Mouse (Mus musculus) heart, postnatal 14 days (tissue): ENCODE results near the gene Nectin2. TPM values are rescaled to one million over a fixed set of nuclear protein-coding genes. Genes with fewer than 3 reads are reported as not detected.
"Not testable (repeated sequence)": the region's sequence is repeated elsewhere in the genome, so short reads cannot be mapped to it uniquely, and the experiment has no call there.

Source experiments
- DNase-seq, 2 experiments: peaks; one replicate each; pipeline ENCODE4 v3.0.0; 2021 to 2022
- intact Hi-C: fragments of 180-260 bp; cut with DNase I; formaldehyde crosslinking; loops from one replicate; pipeline ENCODE4 v1.15.1; 2025
- total RNA-seq, 2 experiments: library from RNA; stranded (reverse); gene quantifications; 2 replicates each; pipeline ENCODE4 v1.2.3; 2021

The Nectin2 gene
- total RNA-seq, 2 experiments from 2014 or later: 37.2 to 39.7 TPM

- DNase-seq: no peak
- intact Hi-C loops: no loop called here
Observed at GRCm38 (mm10) chr7:19695881-19696280, 54.4 kb downstream of the Nectin2 start.

DNA sequence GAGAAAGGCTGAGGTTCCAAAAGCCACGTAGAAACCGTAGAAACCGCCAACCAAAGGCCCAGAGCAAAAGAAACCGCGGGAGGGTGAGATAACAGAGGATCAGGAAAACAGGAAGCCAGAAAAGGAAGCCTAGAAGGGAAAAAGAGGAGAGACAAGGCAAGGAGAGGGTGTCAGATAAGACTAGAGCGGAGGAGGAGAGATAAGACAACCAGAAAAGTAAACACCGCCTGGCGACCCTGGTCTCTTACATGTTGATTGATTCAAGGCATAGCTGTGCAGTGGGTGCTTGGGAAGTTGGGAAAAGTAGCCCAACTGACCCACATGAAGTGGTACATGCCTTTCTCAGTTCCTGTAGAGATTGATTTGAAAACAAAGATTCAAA lies 55.1 kb downstream of the Nectin2 start:
- DNase-seq: no peak
- intact Hi-C loops: no loop called here

DNA sequence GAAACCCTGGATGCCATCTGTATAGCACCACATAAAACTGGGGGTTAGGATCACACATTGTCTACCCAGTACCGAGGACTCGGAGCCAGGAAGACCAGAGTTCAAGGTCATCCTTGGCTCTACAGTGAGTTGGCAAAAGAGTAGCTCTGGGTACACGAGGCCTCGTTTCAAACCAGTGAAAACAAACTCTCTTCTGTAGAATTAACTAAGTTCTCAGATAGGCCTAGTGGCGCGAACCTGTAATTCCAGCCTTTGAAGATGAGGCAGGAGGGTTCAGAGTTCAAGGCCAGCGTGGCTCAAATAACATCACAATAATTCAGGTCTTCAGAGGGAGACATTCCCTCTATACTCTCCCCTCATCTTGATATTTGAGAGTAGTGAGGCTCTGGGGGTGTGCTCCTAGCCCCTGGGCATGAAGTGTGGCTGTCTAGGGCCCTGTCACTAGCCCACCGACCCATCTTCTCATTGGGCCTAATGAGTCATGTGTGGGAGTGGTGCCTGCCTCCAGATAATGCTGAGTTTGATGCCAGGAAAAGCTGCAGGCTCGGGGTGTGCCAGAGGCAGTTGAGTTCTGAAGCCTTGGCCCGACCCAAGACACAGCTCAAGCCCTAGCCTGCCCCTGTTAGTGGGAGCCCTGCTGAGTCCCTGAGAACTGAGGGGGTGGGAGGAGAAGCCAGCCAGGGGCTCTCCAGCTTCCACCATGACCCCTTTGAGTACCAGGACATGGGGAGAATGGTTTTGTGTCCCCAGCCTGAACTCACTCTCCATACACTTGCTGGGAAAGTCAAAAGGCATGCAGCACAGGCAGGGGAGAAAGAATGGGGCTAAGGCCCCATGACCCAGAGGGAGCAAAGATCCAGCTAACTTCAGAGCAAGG lies 55.7 kb downstream of the Nectin2 start:
- no peak for DNase-seq
- intact Hi-C loops: no loop called here

GRCm38 (mm10) chr7:19693421-19693820 lies 56.9 kb downstream of the Nectin2 start:
- intact Hi-C loops: no loop called here

DNA sequence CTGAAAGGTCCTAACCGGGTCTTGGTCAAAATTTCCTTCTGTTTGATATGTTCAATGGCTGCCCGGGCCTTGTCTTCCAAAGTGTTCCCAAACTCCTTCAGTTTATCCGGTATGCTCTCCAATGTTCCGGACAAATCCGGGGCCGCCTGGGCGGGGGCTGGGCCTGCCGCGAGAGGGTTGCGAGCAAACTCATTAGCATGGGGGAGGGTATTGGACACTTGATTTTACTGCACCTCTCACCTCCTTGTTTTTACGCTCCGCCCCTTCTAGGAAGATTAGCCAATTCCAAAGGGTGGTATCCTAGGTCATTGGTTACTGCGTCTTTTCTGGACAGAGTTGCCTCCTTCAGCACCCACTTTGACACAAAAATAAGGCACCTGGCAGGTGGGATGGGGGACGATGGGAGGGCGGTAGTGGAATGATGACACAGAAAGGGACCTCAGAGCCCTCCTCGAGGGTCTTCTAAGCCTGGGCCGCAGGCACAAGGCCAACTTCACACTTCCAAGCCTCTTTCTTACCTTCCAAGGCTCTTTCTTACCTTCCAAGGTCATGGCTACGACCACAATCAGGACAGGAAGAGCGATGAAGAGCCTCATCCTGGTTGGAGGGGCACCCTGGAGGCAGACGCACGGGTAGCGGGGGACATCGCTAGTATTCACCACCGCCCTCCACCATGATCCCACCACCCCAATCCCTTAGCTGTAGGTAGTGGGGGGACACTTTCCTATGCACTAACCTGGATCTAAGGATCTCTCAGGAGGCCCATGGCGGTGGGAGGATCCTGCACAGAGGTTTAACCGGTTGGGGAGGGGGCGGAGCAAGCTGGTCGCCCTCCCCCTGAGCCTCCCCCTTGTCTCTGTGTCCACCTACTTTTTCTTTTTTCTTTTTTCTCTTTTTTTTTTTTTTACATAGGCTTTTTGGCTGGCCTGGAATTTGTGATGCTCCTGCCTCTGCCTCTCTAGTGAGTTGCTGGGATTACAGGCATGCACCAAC lies 58.1 kb downstream of the Nectin2 start, which contains the start of gene Apoc1:
Gene Apoc1 (minus strand): TSS at position 788 of the 993 bp plus-strand sequence.
- DNase-seq: no peak
- intact Hi-C loops: no loop called here

More at GRCm38 (mm10) chr7:19693421-19693820, 56.9 kb downstream of the Nectin2 start:
- DNase-seq: peak; percentile 66 to 67

DNA sequence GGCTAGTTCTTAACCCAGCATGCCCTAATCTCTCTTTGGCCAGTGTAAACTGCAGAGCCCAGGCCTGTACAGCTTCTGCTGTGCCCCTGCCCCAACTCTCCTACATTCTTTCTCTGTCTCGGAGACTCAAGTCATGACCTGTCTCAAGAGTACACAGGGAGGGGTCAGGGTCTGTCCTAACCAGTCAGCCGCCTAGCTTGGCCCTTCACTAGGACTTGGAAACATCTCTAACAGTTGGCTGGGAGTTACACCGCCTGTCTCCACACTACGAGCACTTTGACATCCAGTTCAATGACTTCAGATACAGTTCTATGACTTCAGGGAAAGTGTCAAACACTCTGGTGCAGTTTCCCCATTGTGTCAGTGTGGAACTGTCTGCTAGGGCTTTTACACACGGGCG lies 58.8 kb downstream of the Nectin2 start:
- intact Hi-C loops: no loop called here
- no peak for DNase-seq

- intact Hi-C loops: no loop called here
- DNase-seq: no peak
Observed at GRCm38 (mm10) chr7:19690845-19691244, 59.4 kb downstream of the Nectin2 start.

DNA sequence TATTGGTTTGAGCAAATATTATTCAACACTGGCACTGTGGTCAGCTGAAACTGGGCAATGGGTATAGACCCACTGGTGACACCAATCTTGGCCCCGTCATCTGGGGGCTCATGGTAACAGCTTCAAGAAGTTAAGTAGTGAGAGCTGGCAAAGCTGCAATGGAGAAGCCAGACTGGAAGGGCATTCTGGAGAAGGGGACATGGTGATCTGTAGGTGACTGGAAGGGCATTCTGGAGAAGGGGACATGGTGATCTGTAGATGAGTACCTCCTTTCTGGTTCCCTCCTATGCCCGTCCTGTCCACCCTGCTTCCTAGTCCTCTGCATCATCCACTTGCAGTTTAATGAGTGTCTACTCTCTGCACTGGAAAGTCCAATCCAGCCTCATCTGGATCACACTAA lies 61.7 kb downstream of the Nectin2 start:
- intact Hi-C loops: no loop called here
- DNase-seq: no peak

GRCm38 (mm10) chr7:19688101-19688500 lies 62.2 kb downstream of the Nectin2 start:
- intact Hi-C loops: no loop called here
- no peak for DNase-seq

DNA sequence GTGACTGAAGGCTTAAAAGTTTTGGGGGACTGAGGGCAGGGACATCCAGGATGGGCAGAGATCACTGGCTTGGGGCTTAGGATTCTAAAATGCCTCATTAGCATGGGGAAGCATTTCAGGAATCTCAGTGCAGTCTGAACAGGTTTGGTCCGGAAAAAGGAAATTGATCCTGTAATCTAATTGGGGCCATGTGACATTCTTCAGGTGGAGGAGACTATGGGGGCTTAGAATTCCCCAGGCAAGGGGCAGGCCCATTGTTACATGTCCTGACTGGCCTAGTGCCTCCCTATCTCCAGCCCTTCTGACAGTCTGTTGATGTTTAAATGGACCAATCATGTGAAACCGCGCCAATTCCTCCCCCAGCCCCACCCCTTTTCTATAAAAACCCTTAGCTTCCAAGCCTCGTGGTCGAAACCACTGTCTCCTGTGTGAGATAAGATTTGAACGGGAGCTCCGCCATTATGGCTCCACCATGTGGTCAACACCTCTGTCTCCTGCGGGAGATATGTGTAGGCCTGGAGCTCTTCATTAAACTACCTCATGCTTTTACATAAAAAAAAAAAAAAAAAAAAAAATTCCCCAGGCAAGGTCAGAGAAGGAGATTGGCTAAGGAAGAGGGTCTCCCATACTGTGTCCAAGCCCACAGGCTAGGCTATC lies 63.2 kb downstream of the Nectin2 start:
- DNase-seq, intact Hi-C loops: not testable (repeated sequence)

GRCm38 (mm10) chr7:19686521-19686920 lies 63.8 kb downstream of the Nectin2 start:
- intact Hi-C loops: no loop called here
- DNase-seq: no peak

DNA sequence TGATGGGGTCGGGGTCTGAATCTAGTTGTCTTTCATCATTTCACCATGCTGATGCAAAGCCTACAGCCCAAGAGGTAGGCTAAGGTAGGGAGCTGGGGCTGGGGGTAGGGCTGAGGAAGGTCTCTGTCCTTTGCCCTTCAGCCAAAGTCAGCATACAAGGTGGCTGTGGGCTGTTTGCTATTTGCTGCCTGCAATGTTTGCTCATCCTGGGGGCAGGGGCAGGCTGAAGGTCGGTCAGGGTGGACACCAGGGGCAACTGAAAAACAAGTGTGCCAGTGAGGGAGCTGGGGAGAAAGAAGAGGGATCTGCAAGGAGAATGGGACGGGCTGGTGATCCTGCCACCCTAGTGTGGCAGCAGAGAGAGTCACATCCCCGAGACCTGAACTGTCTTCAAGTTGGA lies 64.9 kb downstream of the Nectin2 start:
- no peak for DNase-seq
- intact Hi-C loops: no loop called here

DNA sequence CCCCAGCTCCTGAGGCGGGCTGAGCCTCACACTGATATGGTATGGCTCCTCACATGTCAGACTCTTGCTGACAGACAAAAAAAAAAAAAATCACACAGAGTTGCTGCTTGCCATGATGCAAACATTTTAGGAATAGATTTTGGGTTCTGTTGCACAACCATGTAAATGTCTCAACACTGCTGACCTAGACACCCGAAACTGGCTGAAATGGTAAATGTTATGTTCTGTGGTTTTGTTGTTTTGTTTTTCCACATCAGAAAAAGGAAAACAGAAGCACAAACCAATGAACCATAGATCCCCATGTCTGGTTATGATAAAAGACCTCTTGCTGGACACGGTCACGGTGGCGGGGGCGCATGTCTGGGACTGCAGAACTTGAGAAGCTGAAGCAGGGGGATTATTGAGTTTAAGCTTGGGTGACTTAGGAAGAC lies 66.5 kb downstream of the Nectin2 start:
- intact Hi-C loops: no loop called here

DNA sequence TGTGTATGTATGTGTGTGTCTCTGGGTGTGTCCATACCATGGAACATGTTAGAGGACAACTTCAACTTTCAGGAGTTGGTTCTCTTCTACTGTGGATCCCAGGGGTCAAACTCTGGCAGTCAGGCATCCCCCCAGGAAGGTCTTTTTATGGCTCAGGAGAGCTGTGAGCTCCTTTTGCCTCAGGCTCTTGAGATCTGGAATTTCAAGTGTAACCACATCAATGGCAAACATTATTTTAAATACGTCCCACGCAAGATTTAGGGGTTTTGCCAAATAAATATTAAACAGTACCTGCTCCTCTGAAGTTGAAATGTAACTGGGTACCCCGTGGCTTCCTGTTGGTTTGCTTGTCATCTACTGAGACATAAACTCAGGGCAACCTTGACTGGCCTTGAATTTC lies 67.3 kb downstream of the Nectin2 start:
- intact Hi-C loops: no loop called here
- DNase-seq: no peak

More for the DNA sequence above, 66.5 kb downstream of the Nectin2 start:
- DNase-seq: no peak

- no peak for DNase-seq
- intact Hi-C loops: no loop called here
Observed at GRCm38 (mm10) chr7:19681202-19681694, 69.0 kb downstream of the Nectin2 start, which contains the start of the genes Gm44805 and Apoc4. Gm44805 (minus strand) TSS chr7:19681423. Apoc4 (minus strand) TSS chr7:19681479.

GRCm38 (mm10) chr7:19680702-19681101 lies 69.6 kb downstream of the Nectin2 start:
- intact Hi-C loops: no loop called here
- no peak for DNase-seq

GRCm38 (mm10) chr7:19678901-19679300 lies 71.4 kb downstream of the Nectin2 start:
- intact Hi-C loops: no loop called here
- no peak for DNase-seq

- intact Hi-C loops: no loop called here
- no peak for DNase-seq
Observed at GRCm38 (mm10) chr7:19677872-19678271, 72.4 kb downstream of the Nectin2 start, which contains the start of gene Apoc2. Apoc2 (minus strand) TSS chr7:19677941.

- intact Hi-C loops: no loop called here
- no peak for DNase-seq
Observed at GRCm38 (mm10) chr7:19676662-19677061, 73.6 kb downstream of the Nectin2 start.

- intact Hi-C loops: no loop called here
- no peak for DNase-seq
Observed at GRCm38 (mm10) chr7:19675824-19676223, 74.5 kb downstream of the Nectin2 start.
